Mouse (Mus musculus) liver, embryonic 11.5 days (tissue): Measurements from ENCODE around the gene Adgrg2. TPM values are rescaled to one million over a fixed set of nuclear protein-coding genes. Genes with fewer than 3 reads are reported as not detected.

Experiments used
- ATAC-seq: fragments of 200-750 bp; cut with Nextera tagmentation; replicated peaks from 2 replicates; pipeline ENCODE4 v1.8.0; 2017; ENCODE audit warnings: moderate number of reproducible peaks, mild to moderate bottlenecking, moderate TSS enrichment, moderate library complexity; ENCODE audit not compliant: low FRiP score
- DNase-seq: peaks from one replicate; pipeline ENCODE4 v3.0.0-alpha.2; 2017; ENCODE audit warnings: low spot score
- H3K27ac ChIP-seq: fragments of 300-500 bp; sonication (generic); 2 replicates; pipeline ENCODE4 v1.5.1; 2014; ENCODE audit warnings: mild to moderate bottlenecking, low read depth, low read length, control low read depth
- H3K27me3 ChIP-seq: fragments of 300-500 bp; sonication (generic); replicated peaks from 2 replicates; pipeline ENCODE4 v1.6.1; 2014; ENCODE audit warnings: low read length, mixed read lengths; ENCODE audit not compliant: control insufficient read depth, insufficient read depth
- H3K36me3 ChIP-seq: fragments of 300-500 bp; sonication (generic); 2 replicates; pipeline ENCODE4 v1.6.1; 2014; ENCODE audit warnings: mild to moderate bottlenecking, low read length, moderate library complexity, mixed read lengths; ENCODE audit not compliant: control insufficient read depth, insufficient read depth
- H3K4me1 ChIP-seq: fragments of 300-500 bp; sonication (generic); replicated peaks from 2 replicates; pipeline ENCODE4 v1.6.1; 2014; ENCODE audit warnings: low read length, mixed read lengths; ENCODE audit not compliant: control insufficient read depth, insufficient read depth
- H3K4me2 ChIP-seq: fragments of 300-500 bp; sonication (generic); 2 replicates; pipeline ENCODE4 v1.6.1; 2014; ENCODE audit warnings: mild to moderate bottlenecking, control low read depth, moderate library complexity
- H3K4me3 ChIP-seq: fragments of 300-500 bp; sonication (generic); 2 replicates; pipeline ENCODE4 v1.5.1; 2014; ENCODE audit warnings: low read depth, low read length, control low read depth
- H3K9ac ChIP-seq: fragments of 300-500 bp; sonication (generic); 2 replicates; pipeline ENCODE4 v1.6.1; 2014; ENCODE audit warnings: low read depth, low read length, control low read depth
- H3K9me3 ChIP-seq: fragments of 300-500 bp; sonication (generic); 2 replicates; pipeline ENCODE4 v1.6.1; 2016; ENCODE audit warnings: low read length, inconsistent platforms, mixed read lengths; ENCODE audit not compliant: control insufficient read depth
- WGBS: fragments of 180-500 bp; shearing (Covaris S2); extraction: QIAGEN DNeasy Blood & Tissue Kit; methylation state at CpG from one replicate; pipeline ENCODE4 v1.1.7; 2014; 5-methylcytosine and 5-hydroxymethylcytosine counted together
- polyA plus RNA-seq: library from polyadenylated mRNA; unstranded; fragments of >200 nt; fragmentation: Nextera tagmentation; extraction: Ambion mirVana; gene quantifications from 2 replicates; pipeline ENCODE4 v1.2.1, GENCODE M21; 2014

The Adgrg2 gene
- polyA plus RNA-seq, 1 experiment from 2014 or later, result 0.11 TPM

GRCm38 (mm10) chrX:160510197-160510596 is 119.7 kb downstream of the Adgrg2 start:
- no peak overlapping the region for H3K4me2 ChIP-seq
- H3K4me1 ChIP-seq, result no peaks in the 10 kb centered on the region
- no peak for DNase-seq
- no peak overlapping the region for H3K4me3 ChIP-seq
- H3K9ac ChIP-seq, result no peak overlapping the region
- no peak overlapping the region for H3K27ac ChIP-seq
- no peak for ATAC-seq
- H3K9me3 ChIP-seq, result no peaks in the 10 kb centered on the region
- no peaks in the 10 kb centered on the region for H3K36me3 ChIP-seq
- peaks cover 3% of the 10 kb centered on the region for H3K27me3 ChIP-seq
- 46% methylated on average over 2 of the region's 2 CpGs for WGBS

GRCm38 (mm10) chrX:160516027-160516426 is 125.5 kb downstream of the Adgrg2 start:
- H3K27ac ChIP-seq, result no peak overlapping the region
- H3K27me3 ChIP-seq, result peaks cover 3% of the 10 kb centered on the region
- no peak overlapping the region for H3K4me2 ChIP-seq
- ATAC-seq (no peak), DNase-seq (no peak)
- no peaks in the 10 kb centered on the region for H3K9me3 ChIP-seq
- no peak overlapping the region for H3K9ac ChIP-seq
- H3K4me1 ChIP-seq, result no peaks in the 10 kb centered on the region
- no peaks in the 10 kb centered on the region for H3K36me3 ChIP-seq
- H3K4me3 ChIP-seq, result no peak overlapping the region

- H3K4me3 ChIP-seq, result no peak overlapping the region
- no peak overlapping the region for H3K27ac ChIP-seq
These were observed 152.3 kb downstream of the Adgrg2 start for GRCm38 (mm10) chrX:160542772-160543171.

More at GRCm38 (mm10) chrX:160542772-160543171, 152.3 kb downstream of the Adgrg2 start:
- DNase-seq, result no peak
- ATAC-seq, result no peak
- Histone ChIP-seq H3K36me3 (no peaks in the 10 kb centered on the region; the same call in 1 of the 2 replicates), H3K9me3 (no peaks in the 10 kb centered on the region), H3K9ac (no peak overlapping the region), H3K27me3 (no peaks in the 10 kb centered on the region), H3K4me1 (no peaks in the 10 kb centered on the region), H3K4me2 (no peak overlapping the region)
- WGBS, result 75% methylated on average over 2 of the region's 2 CpGs

Other genes starting within 250 kb of the Adgrg2 start
- gene Phka2, start 111.5 kb downstream of the Adgrg2 start, polyA plus RNA-seq, result 20.0 and 21.9 TPM in 2 replicates